Mouse (Mus musculus): ENCODE data around the gene Wwc1. TPM values are rescaled to one million over a fixed set of nuclear protein-coding genes. Genes with fewer than 3 reads are reported as not detected.

Wwc1 gene
- total RNA-seq, 2 experiments from 2014 or later = 101 to 113 TPM

- DNase-seq (ENCODE audit: low spot score in 2 of 2) = no peak
Observed at GRCm38 (mm10) chr11:35974632-35975450, 5.5 kb downstream of the Wwc1 start.

- no peak for DNase-seq (ENCODE audit: low spot score in 2 of 2)
Observed at GRCm38 (mm10) chr11:35973135-35973534, 7.2 kb downstream of the Wwc1 start.

GRCm38 (mm10) chr11:35972270-35972931, 7.9 kb downstream of the Wwc1 start:
- no peak for DNase-seq (ENCODE audit: low spot score in 2 of 2)

DNA sequence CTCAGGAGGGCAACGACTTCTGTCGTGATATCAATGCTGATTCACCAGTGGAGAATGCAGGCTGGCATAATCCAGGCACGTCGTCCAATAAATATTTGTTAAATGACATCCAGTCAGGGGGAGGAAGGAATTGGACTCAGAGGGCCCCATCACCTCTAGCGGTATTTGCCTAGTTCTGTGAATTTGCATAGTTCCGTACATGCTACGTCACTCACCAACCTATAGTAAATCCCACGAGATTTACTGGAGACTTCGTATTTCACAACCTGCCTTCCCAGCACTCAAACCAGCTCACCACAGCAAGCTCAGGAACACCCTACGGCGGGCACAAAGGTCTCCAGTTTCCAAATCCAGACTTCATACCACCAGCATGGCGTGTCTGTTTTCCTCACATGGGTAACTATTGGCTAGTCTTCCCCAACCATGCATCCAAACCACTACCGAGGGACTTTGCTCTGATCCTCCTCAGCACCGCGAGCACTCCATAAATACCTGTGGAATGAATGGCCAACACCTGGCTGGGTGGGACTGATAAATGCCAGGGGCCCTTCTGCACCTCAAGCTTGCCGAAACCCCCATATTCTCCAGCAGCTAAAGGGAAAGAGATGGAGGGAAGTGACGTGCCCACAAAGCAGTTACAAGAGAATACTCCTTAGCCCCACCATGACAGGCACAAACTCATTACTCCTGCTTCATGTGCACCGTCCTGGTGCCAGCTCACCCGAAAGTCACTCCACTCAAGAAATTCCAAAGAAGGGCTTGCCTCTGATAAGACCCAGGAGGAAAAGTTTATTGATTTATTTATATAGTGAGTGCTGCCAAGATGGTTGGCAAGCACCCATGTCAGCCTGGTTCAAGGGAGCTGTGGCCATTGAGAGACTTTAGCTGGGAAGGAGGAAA, 9.3 kb downstream of the Wwc1 start:
- DNase-seq (ENCODE audit: low spot score in 2 of 2) = no peak

DNA sequence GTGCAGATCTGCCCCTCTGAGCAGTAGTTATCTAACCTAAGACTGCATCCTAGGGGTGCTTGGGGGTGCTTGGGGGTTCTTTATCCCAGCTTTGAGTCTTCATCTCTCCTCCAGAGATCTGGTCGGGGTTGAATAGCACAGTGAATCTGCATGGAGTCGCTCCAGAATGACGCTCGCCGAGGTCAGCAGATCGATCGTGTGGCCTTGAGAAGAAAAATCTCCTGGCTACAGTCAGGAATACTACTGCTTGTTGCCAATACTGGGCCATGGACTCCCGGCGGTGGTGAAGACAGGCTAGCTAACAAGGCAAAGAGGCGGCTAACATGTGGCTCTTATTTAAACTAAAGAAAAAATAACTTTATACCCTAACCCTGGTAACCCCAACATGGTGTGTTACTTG, 12.0 kb downstream of the Wwc1 start:
- no peak for DNase-seq (ENCODE audit: low spot score in 2 of 2)

GRCm38 (mm10) chr11:35963981-35964549, 16.3 kb downstream of the Wwc1 start:
- DNase-seq (ENCODE audit: low spot score in 2 of 2) = no peak

DNA sequence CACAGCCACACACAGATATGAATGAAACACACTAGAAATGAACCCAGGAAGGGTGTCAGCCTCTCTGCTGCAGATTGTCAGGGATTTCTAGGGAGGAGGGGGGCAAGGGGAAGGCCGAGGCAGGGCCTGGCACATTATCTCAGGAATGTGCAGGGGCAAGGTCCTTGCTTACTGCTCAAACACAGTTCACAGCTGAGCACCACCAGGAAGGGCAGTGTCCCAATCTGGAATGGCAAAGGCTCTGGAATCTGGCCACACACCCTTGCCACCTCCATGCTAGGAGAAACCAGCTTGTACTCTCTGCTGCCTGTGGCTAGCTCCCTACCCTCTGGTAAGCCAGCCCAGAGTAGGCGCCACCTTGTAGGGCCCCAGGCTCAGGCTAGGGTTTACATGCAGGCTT, 16.8 kb downstream of the Wwc1 start:
- DNase-seq (ENCODE audit: low spot score in 2 of 2) = no peak

- no peak for DNase-seq (ENCODE audit: low spot score in 2 of 2)
Observed at GRCm38 (mm10) chr11:35962431-35962830, 17.9 kb downstream of the Wwc1 start.

DNA sequence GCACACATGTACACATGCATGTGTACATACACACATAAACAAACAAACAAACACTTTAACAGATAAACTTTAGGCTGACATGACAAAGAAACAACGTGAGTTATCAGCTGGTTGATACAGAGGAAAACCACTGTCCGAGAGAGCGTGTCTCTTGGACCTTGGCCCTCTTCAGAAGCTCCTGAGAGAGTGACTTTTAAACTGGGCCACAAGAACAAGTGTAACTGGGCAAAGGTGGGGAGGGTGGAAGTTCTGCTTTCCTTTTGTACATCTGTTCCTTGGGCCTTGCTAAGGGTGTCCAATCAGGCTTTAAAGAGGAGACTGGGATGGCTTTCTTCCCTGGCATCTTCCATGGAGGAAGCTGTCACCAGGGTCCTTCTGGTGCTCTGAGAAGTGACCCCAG, 21.1 kb downstream of the Wwc1 start:
- DNase-seq (ENCODE audit: low spot score in 2 of 2) = no peak

DNA sequence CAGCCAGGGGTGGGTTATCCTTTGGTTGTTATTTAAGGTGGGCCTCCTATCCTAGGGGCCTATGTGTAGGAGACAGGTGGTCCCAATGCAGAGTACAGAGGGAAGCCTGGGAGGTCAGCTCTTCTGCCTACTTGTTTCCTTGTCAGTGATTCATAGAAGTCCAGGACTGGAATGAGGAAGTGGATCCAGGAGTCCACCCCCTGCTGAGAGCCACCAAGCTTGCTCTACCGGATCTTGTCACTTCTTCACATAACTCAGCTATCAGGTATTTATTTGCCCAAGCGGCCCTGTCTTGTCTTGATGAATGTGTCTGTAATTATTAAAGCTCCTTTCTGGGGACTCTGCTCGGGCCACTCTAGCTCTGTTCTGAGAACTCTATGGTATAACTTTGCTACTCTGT, 24.8 kb downstream of the Wwc1 start:
- DNase-seq (ENCODE audit: low spot score in 2 of 2) = no peak

DNA sequence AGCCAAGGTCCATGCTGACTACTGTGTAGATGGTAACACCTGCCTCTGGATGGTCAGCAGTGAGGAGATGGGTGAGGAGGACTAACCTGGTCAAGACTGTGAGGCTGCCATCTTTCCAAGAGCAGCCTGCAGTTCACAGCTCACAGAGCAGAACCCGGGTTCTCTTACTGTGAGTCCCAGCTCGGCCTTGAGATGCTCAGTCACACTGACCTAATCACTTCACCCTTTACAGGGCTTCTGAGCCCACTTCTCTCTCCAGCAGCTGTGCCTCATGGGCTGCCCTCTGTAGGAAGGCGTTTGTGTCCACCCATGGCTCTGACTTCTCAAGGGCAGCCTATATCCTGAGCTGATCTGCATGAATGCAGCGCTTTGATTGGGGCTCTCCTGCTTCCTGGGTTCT, 27.1 kb downstream of the Wwc1 start:
- no peak for DNase-seq (ENCODE audit: low spot score in 2 of 2)

DNA sequence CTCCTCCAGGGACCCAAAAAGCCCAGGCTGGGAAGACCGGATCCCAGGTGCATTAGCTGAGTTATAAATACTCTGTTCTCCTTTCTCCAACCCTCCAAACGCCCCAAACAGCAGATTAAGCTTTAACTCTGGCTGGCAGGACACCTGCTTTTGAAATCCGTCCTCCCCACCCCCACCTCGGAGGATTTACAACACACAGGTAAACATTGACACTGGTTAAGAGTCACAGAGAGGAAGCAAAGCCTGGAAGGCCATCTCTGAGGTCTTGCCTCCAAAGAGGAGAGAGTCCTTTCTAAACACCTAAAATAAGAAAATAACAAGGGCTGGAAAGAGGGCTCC, 28.6 kb downstream of the Wwc1 start:
- no peak for DNase-seq (ENCODE audit: low spot score in 2 of 2)

- DNase-seq (ENCODE audit: low spot score in 2 of 2) = no peak
Observed at GRCm38 (mm10) chr11:35951058-35951726, 29.1 kb downstream of the Wwc1 start.

GRCm38 (mm10) chr11:35950466-35950865, 29.9 kb downstream of the Wwc1 start:
- DNase-seq (ENCODE audit: low spot score in 2 of 2) = no peak

DNA sequence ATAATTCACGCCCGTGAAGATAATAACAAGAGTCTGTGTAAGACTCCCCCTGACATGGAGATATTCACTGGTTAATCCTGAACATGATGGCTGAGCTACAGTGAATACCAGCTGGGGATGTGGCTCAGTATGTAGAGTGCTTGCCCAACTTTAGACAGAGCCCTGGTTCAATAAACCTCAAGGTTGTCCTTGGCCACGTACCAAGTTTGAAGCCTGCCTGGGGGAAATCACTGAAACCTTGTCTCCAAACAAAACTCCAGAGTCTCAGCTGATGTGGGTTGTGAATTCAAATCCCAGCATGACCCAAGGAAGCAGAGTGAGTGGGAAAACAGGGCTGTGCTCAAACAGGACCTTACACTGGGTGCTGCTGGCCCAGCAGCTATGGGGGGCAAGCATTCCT, 30.3 kb downstream of the Wwc1 start:
- DNase-seq (ENCODE audit: low spot score in 2 of 2) = no peak

- no peak for DNase-seq (ENCODE audit: low spot score in 2 of 2)
Observed at GRCm38 (mm10) chr11:35948457-35948881, 31.9 kb downstream of the Wwc1 start.

DNA sequence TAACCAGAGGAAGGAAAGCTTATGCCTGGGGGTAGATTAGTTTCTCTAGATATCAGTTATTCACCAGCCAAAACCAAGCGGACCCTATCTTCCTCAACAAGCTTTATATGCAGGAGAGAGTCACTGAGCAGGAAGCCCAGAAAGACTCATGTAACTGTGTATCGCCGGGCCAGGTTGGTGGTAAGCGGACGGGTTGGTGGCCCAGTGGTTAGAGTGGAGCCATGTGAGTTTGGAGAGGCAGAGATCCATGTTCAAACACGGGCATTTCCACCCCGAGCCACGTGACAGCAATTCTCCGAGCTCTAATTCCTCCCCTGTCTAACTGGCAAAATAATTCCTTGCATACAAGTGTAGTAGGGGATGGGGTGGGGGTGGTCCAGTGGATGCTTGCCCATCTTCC, 32.4 kb downstream of the Wwc1 start:
- DNase-seq (ENCODE audit: low spot score in 2 of 2) = no peak

- DNase-seq (ENCODE audit: low spot score in 2 of 2) = no peak
Observed at GRCm38 (mm10) chr11:35945187-35945586, 35.1 kb downstream of the Wwc1 start.

GRCm38 (mm10) chr11:35941641-35942040, 38.7 kb downstream of the Wwc1 start:
- DNase-seq (ENCODE audit: low spot score in 2 of 2) = no peak

- peak in 1 of 2 experiments; percentile 38 for DNase-seq (ENCODE audit: low spot score in 2 of 2)
Observed at GRCm38 (mm10) chr11:35941064-35941463, 39.3 kb downstream of the Wwc1 start.

Measured in layer of hippocampus, postnatal 14 days (tissue).